Mouse (Mus musculus) liver, embryonic 14.5 days (tissue): ENCODE results near the gene Rel. TPM values are rescaled to one million over a fixed set of nuclear protein-coding genes. Genes with fewer than 3 reads are reported as not detected.

Experiments used
- ATAC-seq: fragments of 200-750 bp; cut with Nextera tagmentation; 2 replicates; pipeline ENCODE4 v1.8.0; 2017; ENCODE audit warnings: moderate number of reproducible peaks, mild to moderate bottlenecking, moderate library complexity; ENCODE audit not compliant: insufficient read depth
- DNase-seq, 3 experiments: peaks; one replicate each; pipeline ENCODE4 v3.0.0-alpha.2; 2012 to 2013; ENCODE audit warnings: low read depth in 3 of 3, low spot score in 3 of 3
- H3K27ac ChIP-seq: fragments of 300-500 bp; sonication (generic); 2 replicates; pipeline ENCODE4 v1.5.1; 2014; ENCODE audit warnings: moderate library complexity, mild to moderate bottlenecking, control low read depth, inconsistent platforms
- H3K27me3 ChIP-seq: fragments of 300-500 bp; sonication (generic); 2 replicates; pipeline ENCODE4 v1.6.1; 2014; ENCODE audit warnings: mild to moderate bottlenecking, low read length, moderate library complexity; ENCODE audit not compliant: control insufficient read depth, insufficient read depth
- H3K36me3 ChIP-seq: fragments of 300-500 bp; sonication (generic); replicated peaks from 2 replicates; pipeline ENCODE4 v1.6.1; 2014; ENCODE audit warnings: low read depth; ENCODE audit not compliant: control insufficient read depth, insufficient read depth
- H3K4me1 ChIP-seq, 2 experiments: fragments of 200-500 bp in 1 of 2; fragments of 300-500 bp in 1 of 2; sonication (generic) in 1 of 2; replicated peaks; 2 replicates each; pipeline ENCODE4 v1.6.1; 2012 to 2014; ENCODE audit warnings: antibody characterized with exemption in 1 of 2, inconsistent platforms in 1 of 2, low read length in 1 of 2; ENCODE audit not compliant: control insufficient read depth in 2 of 2, insufficient read depth in 2 of 2
- H3K4me2 ChIP-seq: fragments of 300-500 bp; sonication (generic); 2 replicates; pipeline ENCODE4 v1.6.1; 2014; ENCODE audit warnings: low read depth, mild to moderate bottlenecking, control low read depth, moderate library complexity
- H3K4me3 ChIP-seq, 2 experiments: fragments of 200-500 bp in 1 of 2; fragments of 300-500 bp in 1 of 2; sonication (generic) in 1 of 2; 2 replicates each; pipeline ENCODE4 v1.5.1; 2012 to 2014; ENCODE audit warnings: low read depth in 2 of 2, low read length in 2 of 2, mild to moderate bottlenecking in 2 of 2, control low read depth in 1 of 2, inconsistent platforms in 1 of 2, moderate library complexity in 1 of 2; ENCODE audit not compliant: insufficient read depth in 1 of 2
- H3K9ac ChIP-seq: fragments of 300-500 bp; sonication (generic); replicated peaks from 2 replicates; pipeline ENCODE4 v1.6.1; 2014; ENCODE audit warnings: mild to moderate bottlenecking, control low read depth, moderate library complexity
- H3K9me3 ChIP-seq: fragments of 300-500 bp; sonication (generic); 2 replicates; pipeline ENCODE4 v1.6.1; 2016; ENCODE audit warnings: low read length, mixed read lengths; ENCODE audit not compliant: control insufficient read depth
- CTCF ChIP-seq: IDR thresholded peaks from 2 replicates; pipeline ENCODE4 v1.5.1; 2016; ENCODE audit warnings: antibody characterized with exemption, low read depth, control low read depth
- EP300 ChIP-seq: IDR thresholded peaks from 2 replicates; pipeline ENCODE4 v1.6.1; 2016; ENCODE audit warnings: antibody characterized with exemption, low read depth
- WGBS: fragments of 180-500 bp; shearing (Covaris S2); extraction: QIAGEN DNeasy Blood & Tissue Kit; methylation state at CpG from one replicate; pipeline ENCODE4 v1.1.7; 2014; ENCODE audit not compliant: insufficient replicate concordance; 5-methylcytosine and 5-hydroxymethylcytosine counted together
- polyA plus RNA-seq, 2 experiments: library from polyadenylated mRNA; depleted of rRNA in 1 of 2; stranded (reverse) in 1 of 2; unstranded in 1 of 2; fragments of >200 nt; fragmentation: Nextera tagmentation in 1 of 2; extraction: Ambion mirVana in 1 of 2; gene quantifications; 2 replicates each; pipeline versions ENCODE4 v1.2.1 to v1.2.3; 2012 to 2014

Rel gene
- polyA plus RNA-seq, 2 experiments: 0.37 to 0.52 TPM

- 20% methylated on average over 1 of the region's 1 CpGs for WGBS
- DNase-seq: no peak
These were observed 1.7 kb upstream of the Rel start for GRCm38 (mm10) chr11:23772471-23772870.

DNA sequence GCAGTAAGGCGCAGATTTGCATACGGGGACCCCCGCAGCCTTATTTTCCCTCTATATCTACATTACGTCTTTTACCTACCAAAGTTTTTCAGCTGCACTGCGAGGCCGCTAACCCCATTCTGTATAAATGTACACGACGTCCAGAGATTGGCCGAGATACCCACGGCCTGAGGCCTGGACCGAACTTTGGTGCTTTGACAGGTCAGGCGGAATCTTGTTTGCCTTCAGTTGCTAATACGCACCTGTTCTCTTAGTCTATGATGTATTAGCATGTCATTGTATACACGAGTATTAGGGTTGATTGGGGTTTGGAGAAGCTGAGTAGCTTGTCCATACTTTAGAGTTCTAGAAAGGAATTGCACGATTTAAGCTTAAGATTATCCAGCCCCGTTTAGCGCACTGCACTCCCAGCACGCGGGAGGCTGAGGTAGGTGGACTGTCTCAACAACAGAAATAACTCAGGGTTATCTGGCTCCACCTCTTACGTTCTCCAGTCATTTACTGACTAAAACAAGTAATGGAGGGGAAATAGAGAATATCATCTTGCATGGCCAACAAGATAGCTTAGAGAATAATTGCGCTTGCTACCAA is 832 bp upstream of the Rel start:
- Histone ChIP-seq H3K4me1 (no peaks in the 10 kb centered on the region), H3K4me2 (peak overlapping the region; percentile 83), H3K9ac (peak overlapping the region; percentile 65), H3K9me3 (no peaks in the 10 kb centered on the region), H3K27me3 (peaks cover 22% of the 10 kb centered on the region), H3K4me3 (peak overlapping the region; percentile 78 to 81), H3K27ac (no peak overlapping the region; the same call in 1 of the 2 replicates), H3K36me3 (no peaks in the 10 kb centered on the region)
- DNase-seq (no peak), ATAC-seq (peak; percentile 12; the same call in 1 of the 2 replicates)
- TF ChIP-seq EP300: no peak
- TF ChIP-seq CTCF: no peak
- 8% methylated on average over 21 of the region's 21 CpGs for WGBS

More at GRCm38 (mm10) chr11:23772471-23772870, 1.7 kb upstream of the Rel start:
- ATAC-seq: no peak
- H3K4me3 ChIP-seq: no peak overlapping the region
- H3K27me3 ChIP-seq: peaks cover 22% of the 10 kb centered on the region
- no peaks in the 10 kb centered on the region for H3K4me1 ChIP-seq
- H3K9me3 ChIP-seq: no peaks in the 10 kb centered on the region
- H3K27ac ChIP-seq: no peak overlapping the region
- TF ChIP-seq CTCF (no peak), EP300 (no peak)
- H3K4me2 ChIP-seq: no peak overlapping the region
- H3K36me3 ChIP-seq: no peaks in the 10 kb centered on the region
- no peak overlapping the region for H3K9ac ChIP-seq

GRCm38 (mm10) chr11:23770510-23770759 is 335 bp downstream of the Rel start:
- no peaks in the 10 kb centered on the region for H3K9me3 ChIP-seq
- peak overlapping the region; percentile 78 to 81 for H3K4me3 ChIP-seq
- no peak for TF ChIP-seq EP300
- TF ChIP-seq CTCF: no peak
- no peaks in the 10 kb centered on the region for H3K36me3 ChIP-seq
- no peaks in the 10 kb centered on the region for H3K4me1 ChIP-seq
- WGBS: under 1% methylated on average over 24 of the region's 24 CpGs
- H3K4me2 ChIP-seq: peak overlapping the region; percentile 83
- DNase-seq: peak in 1 of 3 experiments; percentile 10
- peak overlapping the region; percentile 31; the same call in 1 of the 2 replicates for H3K27ac ChIP-seq
- no peak for ATAC-seq
- H3K9ac ChIP-seq: peak overlapping the region; percentile 27
- H3K27me3 ChIP-seq: peaks cover 22% of the 10 kb centered on the region

- Histone ChIP-seq H3K4me3 (peak overlapping the region; percentile 78 to 81), H3K9me3 (no peaks in the 10 kb centered on the region), H3K36me3 (no peaks in the 10 kb centered on the region), H3K27me3 (peaks cover 22% of the 10 kb centered on the region), H3K9ac (peak overlapping the region; percentile 27), H3K27ac (no peak overlapping the region; the same call in 1 of the 2 replicates), H3K4me1 (no peaks in the 10 kb centered on the region), H3K4me2 (peak overlapping the region; percentile 83)
- DNase-seq (peak in 1 of 3 experiments; percentile 30), ATAC-seq (no peak)
- TF ChIP-seq EP300: no peak
- no peak for TF ChIP-seq CTCF
- under 1% methylated on average over 25 of the region's 25 CpGs for WGBS
These were observed 872 bp downstream of the Rel start for GRCm38 (mm10) chr11:23769686-23770509.

GRCm38 (mm10) chr11:23769033-23769432 is 1.7 kb downstream of the Rel start:
- ATAC-seq (no peak), DNase-seq (no peak)
- peaks cover 22% of the 10 kb centered on the region for H3K27me3 ChIP-seq
- TF ChIP-seq EP300 (no peak), CTCF (no peak)
- no peaks in the 10 kb centered on the region for H3K36me3 ChIP-seq
- no peak overlapping the region for H3K4me2 ChIP-seq
- H3K9ac ChIP-seq: no peak overlapping the region
- no peak overlapping the region for H3K27ac ChIP-seq
- no peaks in the 10 kb centered on the region for H3K4me1 ChIP-seq
- no peak overlapping the region for H3K4me3 ChIP-seq
- no peaks in the 10 kb centered on the region for H3K9me3 ChIP-seq
